Mouse (Mus musculus) heart, embryonic 12.5 days (tissue): ENCODE measurements around the gene Lexm. TPM values are rescaled to one million over a fixed set of nuclear protein-coding genes. Genes with fewer than 3 reads are reported as not detected.
A peak's percentile ranks its signal among the peaks of the same experiment; 100 is the strongest.

Experiments
- ATAC-seq: fragments of 200-750 bp; cut with Nextera tagmentation; 2 replicates; pipeline ENCODE4 v1.8.0; 2017; ENCODE audit warnings: moderate TSS enrichment, moderate library complexity; ENCODE audit not compliant: insufficient number of reproducible peaks, low FRiP score
- H3K27ac ChIP-seq: fragments of 300-500 bp; sonication (generic); 2 replicates; pipeline ENCODE4 v1.5.1; 2016; ENCODE audit warnings: mild to moderate bottlenecking, moderate library complexity; ENCODE audit not compliant: poor library complexity, severe bottlenecking
- H3K27me3 ChIP-seq: fragments of 300-500 bp; sonication (generic); replicated peaks from 2 replicates; pipeline ENCODE4 v1.6.1; 2016; ENCODE audit warnings: mild to moderate bottlenecking, moderate library complexity
- H3K36me3 ChIP-seq: fragments of 300-500 bp; sonication (generic); 2 replicates; pipeline ENCODE4 v1.6.1; 2016; ENCODE audit warnings: mild to moderate bottlenecking, moderate library complexity
- H3K4me1 ChIP-seq: fragments of 300-500 bp; sonication (generic); replicated peaks from 2 replicates; pipeline ENCODE4 v1.6.1; 2016; ENCODE audit warnings: mild to moderate bottlenecking
- H3K4me2 ChIP-seq: fragments of 300-500 bp; sonication (generic); 2 replicates; pipeline ENCODE4 v1.6.1; 2016; ENCODE audit warnings: mild to moderate bottlenecking, moderate library complexity
- H3K4me3 ChIP-seq: fragments of 300-500 bp; sonication (generic); 2 replicates; pipeline ENCODE4 v1.5.1; 2016; ENCODE audit warnings: mild to moderate bottlenecking
- H3K9ac ChIP-seq: fragments of 300-500 bp; sonication (generic); 2 replicates; pipeline ENCODE4 v1.6.1; 2016; ENCODE audit warnings: mild to moderate bottlenecking, moderate library complexity
- H3K9me3 ChIP-seq: fragments of 300-500 bp; sonication (generic); replicated peaks from 2 replicates; pipeline ENCODE4 v1.6.1; 2016; ENCODE audit warnings: mild to moderate bottlenecking, moderate library complexity
- WGBS: fragments of 180-500 bp; shearing (Covaris S2); methylation state at CpG from one replicate; pipeline ENCODE4 v1.1.7; 2016; 5-methylcytosine and 5-hydroxymethylcytosine counted together
- polyA plus RNA-seq: library from polyadenylated mRNA; unstranded; fragments of >200 nt; fragmentation: Nextera tagmentation; extraction: Ambion mirVana; gene quantifications from 2 replicates; pipeline ENCODE4 v1.2.1, GENCODE M21; 2016

Lexm gene
- polyA plus RNA-seq, 1 experiment from 2014 or later: 0.50 TPM

DNA sequence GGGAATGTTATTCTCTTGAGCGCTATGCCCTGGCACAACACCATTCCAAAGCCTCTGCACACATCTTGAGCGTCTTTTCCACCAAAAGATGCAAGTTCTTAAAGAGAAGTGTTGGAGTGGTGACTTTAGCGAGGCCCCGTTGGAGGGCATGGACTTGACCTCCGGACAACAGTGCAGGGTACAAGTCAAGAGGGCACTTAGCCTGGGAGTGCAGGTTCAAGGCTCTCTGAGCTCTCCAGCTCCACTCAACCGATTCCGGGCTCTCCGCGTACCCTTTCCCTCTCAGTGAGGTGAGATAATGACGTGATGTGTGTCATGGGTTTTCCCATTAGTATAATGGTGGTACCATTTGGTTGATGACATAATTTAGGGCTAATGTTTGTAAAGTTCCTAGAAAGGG, 7.2 kb upstream of the Lexm start:
- Histone ChIP-seq H3K9ac (no peak overlapping the region), H3K4me2 (no peak overlapping the region), H3K4me3 (no peak overlapping the region), H3K27me3 (peaks cover 89% of the 10 kb centered on the region), H3K36me3 (no peaks in the 10 kb centered on the region), H3K4me1 (no peaks in the 10 kb centered on the region), H3K27ac (no peak overlapping the region), H3K9me3 (no peaks in the 10 kb centered on the region)
- ATAC-seq: no peak
- WGBS: 81% methylated on average over 10 of the region's 10 CpGs

DNA sequence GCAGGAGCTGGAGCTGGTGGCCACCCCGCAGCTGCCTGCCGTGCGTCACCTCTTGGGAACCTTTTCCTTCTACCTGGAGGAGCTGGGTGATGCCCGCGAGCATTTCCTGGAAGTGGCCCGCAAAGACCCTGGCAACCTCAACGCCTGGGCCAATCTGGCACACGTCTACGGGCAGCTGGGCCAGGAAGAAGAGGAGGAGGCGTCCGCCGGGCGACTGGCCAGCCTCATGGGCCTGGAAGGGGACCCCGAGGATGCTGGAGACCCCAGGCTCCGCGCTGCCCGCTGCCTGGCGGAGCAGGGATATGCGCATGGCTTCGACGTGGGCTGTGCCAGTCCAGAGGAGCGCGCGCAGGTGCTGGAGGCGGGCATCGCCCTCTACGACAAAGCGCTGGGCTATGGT, 5.7 kb upstream of the Lexm start:
- H3K9me3 ChIP-seq: no peaks in the 10 kb centered on the region
- no peak for ATAC-seq
- H3K36me3 ChIP-seq: no peaks in the 10 kb centered on the region
- peaks cover 83% of the 10 kb centered on the region for H3K27me3 ChIP-seq
- H3K4me1 ChIP-seq: 0 out of 2 replicates have a peak, but pooled peaks cover under 1% of the 10 kb centered on the region
- H3K27ac ChIP-seq: no peak overlapping the region
- WGBS: 28% methylated on average over 28 of the region's 28 CpGs
- no peak overlapping the region for H3K4me2 ChIP-seq
- no peak overlapping the region for H3K9ac ChIP-seq
- no peak overlapping the region for H3K4me3 ChIP-seq

DNA sequence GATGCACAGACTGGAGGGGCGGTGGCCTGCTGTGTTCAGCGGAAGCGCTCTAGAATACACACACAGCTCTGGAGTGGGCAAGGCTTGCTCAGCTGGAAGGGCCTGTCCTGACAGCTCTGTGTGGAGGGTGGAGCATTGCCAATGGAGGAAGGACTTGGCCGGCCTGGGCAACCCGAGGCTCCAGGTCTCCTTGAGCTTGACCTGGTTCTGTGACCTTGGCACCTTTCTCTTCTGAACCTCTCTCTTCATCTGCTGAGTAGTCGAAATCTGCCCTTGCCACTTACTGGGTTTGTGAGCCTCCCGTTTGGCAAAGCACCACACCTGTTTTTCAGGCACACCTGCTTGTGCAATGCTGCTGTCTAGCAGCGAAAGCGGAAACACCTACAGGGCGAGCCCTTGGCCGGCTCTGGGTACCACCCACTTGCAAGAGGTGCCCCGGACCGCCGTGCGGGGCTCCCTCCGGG, 5.0 kb upstream of the Lexm start, which contains the start of gene Ttc22:
Gene Ttc22 (plus strand): TSS at position 403 of the 464 bp plus-strand sequence.
- WGBS: 20% methylated on average over 16 of the region's 16 CpGs
- Histone ChIP-seq H3K4me2 (no peak within 1 kb of the TSS), H3K9ac (no peak within 1 kb of the TSS), H3K4me1 (peaks cover 7% of the 10 kb centered on the region), H3K27me3 (peaks cover 83% of the 10 kb centered on the region), H3K9me3 (no peaks in the 10 kb centered on the region), H3K4me3 (no peak within 1 kb of the TSS), H3K27ac (no peak within 1 kb of the TSS), H3K36me3 (no peaks in the 10 kb centered on the region)
- ATAC-seq: no peak

DNA sequence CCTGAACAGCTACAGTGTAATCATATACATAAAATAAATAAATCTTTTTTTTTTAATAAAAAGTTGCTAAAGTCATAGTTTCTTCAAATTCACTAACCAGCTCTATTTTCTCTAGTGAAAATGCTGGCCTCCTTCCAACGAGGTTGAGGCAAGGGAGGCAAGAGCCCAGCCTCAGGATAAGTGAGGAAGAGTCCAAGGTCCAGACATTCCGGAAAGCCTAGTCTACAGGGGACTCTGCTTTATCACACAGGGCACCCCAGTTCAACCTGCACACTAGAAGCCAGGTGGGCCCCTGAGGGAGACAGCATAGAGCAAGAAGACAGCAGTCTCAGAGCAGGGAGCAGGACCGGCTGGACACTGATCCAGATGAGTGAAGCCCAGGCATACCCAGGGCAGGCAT, 4.4 kb upstream of the Lexm start:
- no peaks in the 10 kb centered on the region for H3K9me3 ChIP-seq
- H3K4me3 ChIP-seq: no peak overlapping the region
- H3K36me3 ChIP-seq: no peaks in the 10 kb centered on the region
- ATAC-seq: no peak
- no peak overlapping the region for H3K9ac ChIP-seq
- H3K27ac ChIP-seq: no peak overlapping the region
- H3K4me2 ChIP-seq: no peak overlapping the region
- 60% methylated on average over 3 of the region's 3 CpGs for WGBS
- H3K27me3 ChIP-seq: peaks cover 80% of the 10 kb centered on the region
- peaks cover 11% of the 10 kb centered on the region for H3K4me1 ChIP-seq

DNA sequence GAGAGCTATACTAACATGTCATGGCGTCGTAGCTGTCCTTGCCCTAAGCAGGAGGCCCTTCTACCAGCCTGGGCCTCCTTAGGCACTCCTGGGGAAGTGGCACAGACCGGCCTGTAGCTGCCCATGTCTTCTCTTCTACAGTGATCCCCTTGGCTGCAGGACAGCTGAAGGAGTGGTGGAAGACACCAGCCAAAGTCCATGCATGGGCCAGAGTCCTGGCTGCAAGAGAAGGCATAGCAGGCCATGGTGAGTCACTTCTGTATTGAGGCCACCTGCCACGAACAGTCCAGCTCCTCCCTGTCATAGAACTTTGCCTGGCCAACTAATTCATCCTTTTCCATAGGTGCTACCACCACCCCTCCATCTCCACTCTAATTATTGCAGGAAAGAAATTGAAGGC, 1.9 kb upstream of the Lexm start:
- Histone ChIP-seq H3K4me1 (peaks cover 11% of the 10 kb centered on the region), H3K4me2 (no peak overlapping the region), H3K27ac (no peak overlapping the region), H3K36me3 (no peaks in the 10 kb centered on the region), H3K9ac (no peak overlapping the region), H3K9me3 (no peaks in the 10 kb centered on the region), H3K4me3 (no peak overlapping the region), H3K27me3 (peaks cover 72% of the 10 kb centered on the region)
- WGBS: 83% methylated on average over 4 of the region's 4 CpGs
- ATAC-seq: no peak

DNA sequence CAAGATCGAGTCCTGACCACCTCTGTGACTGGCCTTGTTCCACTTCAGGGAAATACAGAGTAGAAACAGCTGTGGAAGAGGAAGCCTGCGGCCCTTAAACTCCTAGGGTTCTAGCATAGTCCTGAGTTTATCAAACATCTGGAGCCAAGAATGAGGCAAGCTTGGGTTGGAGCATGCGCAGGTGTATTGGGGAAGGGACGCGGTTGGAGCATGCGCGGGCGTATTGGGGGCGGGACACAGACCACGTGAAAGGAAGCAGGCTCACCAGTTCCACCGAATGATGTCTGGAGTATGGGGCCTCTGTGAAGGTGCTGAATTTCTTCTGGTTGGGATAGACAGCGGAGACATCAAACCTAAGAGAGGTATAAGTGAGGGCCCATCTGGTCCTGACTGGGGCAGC, 1.4 kb downstream of the Lexm start:
- H3K36me3 ChIP-seq: no peaks in the 10 kb centered on the region
- no peak overlapping the region for H3K9ac ChIP-seq
- peaks cover 43% of the 10 kb centered on the region for H3K27me3 ChIP-seq
- H3K27ac ChIP-seq: no peak overlapping the region; the same call in 1 of the 2 replicates
- H3K9me3 ChIP-seq: no peaks in the 10 kb centered on the region
- peaks cover 11% of the 10 kb centered on the region for H3K4me1 ChIP-seq
- ATAC-seq: no peak
- H3K4me3 ChIP-seq: no peak overlapping the region
- no peak overlapping the region for H3K4me2 ChIP-seq
- 74% methylated on average over 12 of the region's 12 CpGs for WGBS

DNA sequence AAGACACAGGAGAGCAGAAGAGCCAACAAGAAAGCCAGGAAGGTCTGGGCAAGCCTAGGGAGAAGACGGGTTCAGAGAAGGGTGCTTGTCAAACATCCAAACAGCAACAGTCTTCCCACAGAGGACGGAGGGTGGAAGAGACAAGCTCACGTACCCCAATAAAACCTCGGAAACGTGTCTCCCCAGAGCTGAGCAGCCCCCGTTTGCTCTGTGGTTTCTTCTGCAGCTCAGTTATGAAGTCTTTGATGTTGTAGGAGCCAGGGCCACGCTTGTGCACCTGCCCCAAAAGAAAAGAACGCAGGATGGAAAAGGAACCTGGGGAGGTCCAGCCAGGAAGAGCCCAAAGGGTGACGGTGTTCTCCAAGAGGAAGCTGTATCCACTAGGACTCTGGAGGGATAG, 2.2 kb downstream of the Lexm start:
- Histone ChIP-seq H3K36me3 (no peaks in the 10 kb centered on the region), H3K4me3 (no peak overlapping the region), H3K9me3 (no peaks in the 10 kb centered on the region), H3K4me2 (no peak overlapping the region), H3K9ac (no peak overlapping the region), H3K27ac (no peak overlapping the region), H3K27me3 (peaks cover 41% of the 10 kb centered on the region), H3K4me1 (peaks cover 11% of the 10 kb centered on the region)
- ATAC-seq: no peak
- 75% methylated on average over 9 of the region's 9 CpGs for WGBS

DNA sequence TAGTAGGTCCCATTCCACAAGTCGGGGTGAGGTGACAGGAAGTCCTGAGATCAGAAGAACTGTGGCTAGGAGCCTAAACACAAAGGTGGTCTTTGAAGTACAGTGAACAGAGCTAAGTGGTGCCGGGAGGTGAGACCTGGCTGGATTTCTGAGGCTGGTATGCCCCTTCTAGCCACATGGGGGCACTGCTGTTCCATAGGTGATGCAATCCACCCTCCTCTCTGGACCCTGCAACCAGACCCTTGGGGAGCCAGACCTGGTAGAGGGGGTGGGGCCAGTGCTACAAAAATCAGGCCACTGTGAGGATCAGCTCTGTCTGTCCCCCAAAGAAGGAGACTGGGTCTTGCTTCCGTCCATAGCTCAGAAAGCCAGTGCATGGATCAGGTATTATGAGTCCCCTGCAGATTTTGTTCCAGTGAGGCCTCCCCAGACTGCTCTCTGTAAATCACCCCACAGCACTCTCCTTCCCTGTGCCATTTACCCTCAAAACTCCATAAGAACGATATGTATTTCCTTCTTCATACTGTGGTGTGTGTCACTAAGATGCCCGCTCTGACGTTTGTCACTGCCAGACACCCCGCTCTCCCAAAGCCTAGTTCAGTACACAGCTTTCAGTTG, 2.8 kb downstream of the Lexm start:
- Histone ChIP-seq H3K4me2 (0 out of 2 replicates have a peak overlapping the region, but pooled peaks have one; percentile 3), H3K9me3 (0 out of 2 replicates have a peak, but pooled peaks cover 2% of the 10 kb centered on the region), H3K4me3 (no peak overlapping the region), H3K27me3 (peaks cover 37% of the 10 kb centered on the region), H3K27ac (peak overlapping the region; percentile 69), H3K4me1 (peaks cover 11% of the 10 kb centered on the region), H3K36me3 (no peaks in the 10 kb centered on the region), H3K9ac (no peak overlapping the region)
- ATAC-seq: peak; percentile 64
- WGBS: 41% methylated on average over 7 of the region's 7 CpGs

DNA sequence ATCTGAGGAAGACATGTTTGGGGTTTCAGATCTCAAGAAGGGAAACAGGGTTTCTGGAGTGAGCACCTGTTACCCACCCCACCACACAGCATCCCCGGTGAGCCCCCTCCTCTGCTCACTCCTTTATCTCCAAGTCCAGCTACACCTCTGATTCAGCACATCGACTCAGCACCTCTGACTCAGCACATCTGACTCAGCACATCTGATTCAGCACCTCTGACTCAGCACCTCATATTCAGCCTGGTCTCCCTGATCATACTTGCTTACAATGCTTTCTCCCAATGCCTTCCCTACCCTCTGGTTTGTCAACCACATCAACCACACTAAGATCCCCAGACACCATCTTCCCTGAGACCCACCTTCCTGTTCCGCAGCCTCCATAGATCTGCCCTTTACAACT, 3.5 kb downstream of the Lexm start:
- Histone ChIP-seq H3K4me2 (0 out of 2 replicates have a peak overlapping the region, but pooled peaks have one; percentile 3), H3K27ac (peak overlapping the region; percentile 69), H3K9ac (no peak overlapping the region), H3K9me3 (0 out of 2 replicates have a peak, but pooled peaks cover 3% of the 10 kb centered on the region), H3K27me3 (peaks cover 34% of the 10 kb centered on the region), H3K4me1 (peaks cover 11% of the 10 kb centered on the region), H3K36me3 (no peaks in the 10 kb centered on the region), H3K4me3 (no peak overlapping the region)
- 56% methylated on average over 3 of the region's 3 CpGs for WGBS
- ATAC-seq: peak; percentile 85

DNA sequence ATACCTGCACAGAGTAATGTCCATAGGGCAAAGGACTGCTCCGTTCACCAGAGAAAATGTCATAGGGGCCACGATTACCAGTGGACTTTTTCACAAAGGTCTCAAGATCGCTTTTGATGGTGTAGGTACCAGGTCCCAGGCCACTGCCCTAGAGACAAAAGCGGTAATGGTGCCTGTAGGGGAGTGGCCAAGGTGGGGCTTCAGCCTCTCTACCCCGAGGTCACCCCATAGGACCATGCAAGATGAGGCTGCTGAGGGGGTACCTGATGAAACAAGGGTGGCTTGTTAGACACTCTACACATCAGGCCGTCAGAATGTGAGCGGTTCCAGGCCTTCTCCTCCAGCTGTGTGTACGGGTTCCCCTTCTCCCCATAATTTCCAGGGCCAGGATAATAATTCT, 3.9 kb downstream of the Lexm start:
- peak; percentile 76 for ATAC-seq
- no peak overlapping the region for H3K27ac ChIP-seq
- H3K27me3 ChIP-seq: peaks cover 34% of the 10 kb centered on the region
- no peak overlapping the region for H3K4me3 ChIP-seq
- WGBS: 70% methylated on average over 8 of the region's 8 CpGs
- H3K9me3 ChIP-seq: 0 out of 2 replicates have a peak, but pooled peaks cover 3% of the 10 kb centered on the region
- peaks cover 11% of the 10 kb centered on the region for H3K4me1 ChIP-seq
- H3K9ac ChIP-seq: no peak overlapping the region
- H3K4me2 ChIP-seq: no peak overlapping the region
- H3K36me3 ChIP-seq: no peaks in the 10 kb centered on the region

DNA sequence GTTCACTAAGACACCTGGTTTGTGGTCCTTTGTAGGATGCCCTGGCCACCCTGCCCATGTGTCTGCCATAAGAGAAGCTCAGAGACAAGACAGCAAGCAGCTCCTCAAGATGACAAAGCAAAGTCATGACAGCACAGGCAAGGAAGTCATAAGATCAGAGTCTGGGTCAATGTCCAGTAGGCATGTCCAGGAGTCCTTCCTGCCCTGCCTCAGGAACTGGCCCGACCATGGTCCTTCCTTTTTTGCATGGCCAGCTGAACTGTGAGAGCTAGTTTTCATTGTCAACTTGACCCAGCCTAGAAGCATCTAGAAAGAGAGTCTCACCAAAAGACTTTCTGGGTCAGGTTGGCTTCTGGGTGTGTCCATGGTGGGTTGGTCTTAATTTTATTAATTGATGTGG, 9.1 kb downstream of the Lexm start:
- ATAC-seq: no peak
- Histone ChIP-seq H3K4me2 (no peak overlapping the region), H3K9ac (no peak overlapping the region), H3K36me3 (no peaks in the 10 kb centered on the region), H3K4me3 (no peak overlapping the region), H3K27ac (no peak overlapping the region), H3K27me3 (no peaks in the 10 kb centered on the region; the same call in 1 of the 2 replicates), H3K9me3 (0 out of 2 replicates have a peak, but pooled peaks cover 3% of the 10 kb centered on the region), H3K4me1 (0 out of 2 replicates have a peak, but pooled peaks cover 3% of the 10 kb centered on the region)
- WGBS: 83% methylated on average over 1 of the region's 1 CpGs
